Mouse (Mus musculus): Measurements from ENCODE around the gene Mrps27. TPM values are rescaled to one million over a fixed set of nuclear protein-coding genes. Genes with fewer than 3 reads are reported as not detected.

The Mrps27 gene
- polyA plus RNA-seq, 1 experiment from 2014 or later: 64.1 TPM

DNA sequence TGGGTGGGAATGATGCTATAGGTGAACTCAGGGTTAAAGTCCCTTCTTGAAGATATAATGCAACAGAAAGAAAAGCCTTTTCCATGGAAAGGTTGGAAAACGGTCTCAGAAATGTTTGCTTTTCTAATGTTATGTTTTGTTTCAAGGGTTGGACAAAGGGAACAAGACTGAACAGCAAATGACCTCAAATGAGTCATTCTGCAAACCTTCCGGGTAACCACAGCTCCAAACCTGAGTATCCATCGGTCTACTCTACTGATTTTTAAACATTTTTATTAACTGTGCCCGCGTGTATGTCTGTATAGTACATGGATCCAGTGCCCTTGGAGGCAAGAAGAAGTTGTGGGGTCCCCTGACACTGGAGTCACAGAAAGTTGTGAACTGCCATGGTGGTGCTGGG lies 94.8 kb downstream of the Mrps27 start:
- H3K4me1 ChIP-seq (ENCODE audit: control insufficient read depth, insufficient read depth, low read length): peaks cover 24% of the 10 kb centered on the region
- DNase-seq (ENCODE audit: low spot score, missing footprints): no peak
- WGBS: 91% methylated on average over 5 of the region's 5 CpGs
- no peaks in the 10 kb centered on the region for H3K27me3 ChIP-seq (ENCODE audit: control insufficient read depth, insufficient read depth, low read length)
- no peak for ATAC-seq (ENCODE audit: low FRiP score)
- H3K9ac ChIP-seq (ENCODE audit: low read length): no peak overlapping the region
- no peak overlapping the region for H3K27ac ChIP-seq (ENCODE audit: low read depth, low read length)
- H3K4me3 ChIP-seq (ENCODE audit: low read depth, low read length): no peak overlapping the region
- peaks cover 61% of the 10 kb centered on the region for H3K36me3 ChIP-seq (ENCODE audit: control insufficient read depth, insufficient read depth, low read length)
- no peak overlapping the region for H3K4me2 ChIP-seq
- H3K9me3 ChIP-seq (ENCODE audit: control insufficient read depth, low read length): no peaks in the 10 kb centered on the region

DNA sequence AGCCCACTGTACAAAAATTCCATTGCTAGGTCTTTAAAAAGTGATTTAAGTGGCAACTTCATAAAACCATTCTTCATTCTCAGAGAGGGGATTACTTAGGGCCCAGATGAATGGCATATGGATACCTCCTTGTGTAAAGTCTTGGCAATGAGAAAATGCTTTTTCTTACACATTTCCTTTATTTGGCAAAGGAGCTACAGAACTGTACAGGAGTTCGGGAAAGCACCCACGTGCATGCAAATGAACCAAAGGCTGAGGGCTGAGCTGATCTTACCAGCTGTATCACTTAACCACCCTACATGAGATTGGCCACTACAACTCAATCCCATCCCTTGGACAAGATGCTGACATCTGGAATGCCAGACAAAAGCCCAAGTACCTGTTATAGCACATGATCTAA lies 95.6 kb downstream of the Mrps27 start:
- H3K4me3 ChIP-seq (ENCODE audit: low read depth, low read length): no peak overlapping the region
- no peaks in the 10 kb centered on the region for H3K27me3 ChIP-seq (ENCODE audit: control insufficient read depth, insufficient read depth, low read length)
- H3K4me2 ChIP-seq: no peak overlapping the region
- WGBS: 93% methylated on average over 2 of the region's 2 CpGs
- ATAC-seq (ENCODE audit: low FRiP score) (no peak), DNase-seq (ENCODE audit: low spot score, missing footprints) (no peak)
- peaks cover 32% of the 10 kb centered on the region for H3K4me1 ChIP-seq (ENCODE audit: control insufficient read depth, insufficient read depth, low read length)
- H3K9me3 ChIP-seq (ENCODE audit: control insufficient read depth, low read length): no peaks in the 10 kb centered on the region
- H3K27ac ChIP-seq (ENCODE audit: low read depth, low read length): no peak overlapping the region
- H3K36me3 ChIP-seq (ENCODE audit: control insufficient read depth, insufficient read depth, low read length): peaks cover 53% of the 10 kb centered on the region
- H3K9ac ChIP-seq (ENCODE audit: low read length): no peak overlapping the region

- Histone ChIP-seq H3K9ac (ENCODE audit: low read length) (peak overlapping the region; percentile 73), H3K4me1 (ENCODE audit: control insufficient read depth, insufficient read depth, low read length) (peaks cover 47% of the 10 kb centered on the region), H3K9me3 (ENCODE audit: control insufficient read depth, low read length) (no peaks in the 10 kb centered on the region), H3K4me3 (ENCODE audit: low read depth, low read length) (peak overlapping the region; percentile 45), H3K36me3 (ENCODE audit: control insufficient read depth, insufficient read depth, low read length) (peaks cover 40% of the 10 kb centered on the region), H3K27ac (ENCODE audit: low read depth, low read length) (peak overlapping the region; percentile 96), H3K27me3 (ENCODE audit: control insufficient read depth, insufficient read depth, low read length) (no peaks in the 10 kb centered on the region), H3K4me2 (peak overlapping the region; percentile 61)
- WGBS: 47% methylated on average over 18 of the region's 18 CpGs
- ATAC-seq (ENCODE audit: low FRiP score) (no peak), DNase-seq (ENCODE audit: low spot score, missing footprints) (peak; percentile 94)
These were observed 97.3 kb downstream of the Mrps27 start for GRCm38 (mm10) chr13:99441700-99442433.

DNA sequence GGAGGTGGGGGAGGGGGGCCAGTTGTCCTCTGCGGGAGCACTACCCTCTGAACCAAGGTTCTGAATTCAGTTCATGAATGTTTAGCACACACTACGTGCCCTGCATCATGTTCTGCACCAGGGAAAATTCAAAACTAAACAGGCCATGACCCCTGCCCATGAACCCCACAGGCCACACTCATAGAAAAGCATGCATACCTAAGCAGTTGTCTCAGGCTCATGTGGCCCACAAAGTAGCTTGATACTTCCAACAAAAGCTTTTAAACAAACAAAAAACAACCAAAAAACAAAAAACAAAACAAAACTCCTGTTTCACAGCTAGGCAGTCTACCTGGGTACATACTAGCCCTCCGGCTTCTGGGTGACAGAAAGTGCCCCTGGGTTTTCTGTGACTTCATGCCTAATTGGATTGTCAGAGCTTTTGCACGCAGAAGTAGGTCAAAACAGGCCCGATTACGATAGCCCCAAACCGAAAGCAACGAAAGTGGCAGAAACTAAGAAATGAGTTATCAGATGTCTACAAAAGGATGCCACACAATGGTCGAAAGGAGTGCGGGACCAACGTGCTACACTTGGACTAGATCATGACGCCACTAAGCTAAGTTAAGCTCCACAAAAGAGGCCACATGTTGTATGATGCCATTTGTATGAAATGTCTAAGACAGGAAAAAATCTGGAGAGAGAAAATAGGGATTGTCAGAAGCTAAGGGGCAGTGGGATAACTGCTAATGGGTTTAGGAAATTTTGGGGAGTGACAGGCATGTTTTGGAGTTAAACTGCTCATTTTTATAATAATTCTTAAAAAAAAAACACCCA lies 98.1 kb downstream of the Mrps27 start:
- Histone ChIP-seq H3K4me3 (ENCODE audit: low read depth, low read length) (peak overlapping the region; percentile 45), H3K27ac (ENCODE audit: low read depth, low read length) (peak overlapping the region; percentile 96), H3K9me3 (ENCODE audit: control insufficient read depth, low read length) (no peaks in the 10 kb centered on the region), H3K36me3 (ENCODE audit: control insufficient read depth, insufficient read depth, low read length) (peaks cover 32% of the 10 kb centered on the region), H3K4me2 (peak overlapping the region; percentile 61), H3K9ac (ENCODE audit: low read length) (peak overlapping the region; percentile 73), H3K4me1 (ENCODE audit: control insufficient read depth, insufficient read depth, low read length) (peaks cover 55% of the 10 kb centered on the region), H3K27me3 (ENCODE audit: control insufficient read depth, insufficient read depth, low read length) (no peaks in the 10 kb centered on the region)
- no peak for DNase-seq (ENCODE audit: low spot score, missing footprints)
- ATAC-seq (ENCODE audit: low FRiP score): 0 out of 2 replicates have a peak, but pooled peaks have one; percentile 8
- 21% methylated on average over 12 of the region's 12 CpGs for WGBS

- peaks cover 26% of the 10 kb centered on the region for H3K36me3 ChIP-seq (ENCODE audit: control insufficient read depth, insufficient read depth, low read length)
- H3K9me3 ChIP-seq (ENCODE audit: control insufficient read depth, low read length): no peaks in the 10 kb centered on the region
- peak; percentile 92 for DNase-seq (ENCODE audit: low spot score, missing footprints)
- peak overlapping the region; percentile 61 for H3K4me2 ChIP-seq
- peak overlapping the region; percentile 45 for H3K4me3 ChIP-seq (ENCODE audit: low read depth, low read length)
- ATAC-seq (ENCODE audit: low FRiP score): peak; percentile 23
- H3K27ac ChIP-seq (ENCODE audit: low read depth, low read length): peak overlapping the region; percentile 96
- no peaks in the 10 kb centered on the region for H3K27me3 ChIP-seq (ENCODE audit: control insufficient read depth, insufficient read depth, low read length)
- H3K9ac ChIP-seq (ENCODE audit: low read length): peak overlapping the region; percentile 73
- whole genome bisulfite sequencing: 22% methylated on average over 7 of the region's 7 CpGs
- peaks cover 63% of the 10 kb centered on the region for H3K4me1 ChIP-seq (ENCODE audit: control insufficient read depth, insufficient read depth, low read length)
These were observed 99.0 kb downstream of the Mrps27 start for GRCm38 (mm10) chr13:99443484-99444175.

DNA sequence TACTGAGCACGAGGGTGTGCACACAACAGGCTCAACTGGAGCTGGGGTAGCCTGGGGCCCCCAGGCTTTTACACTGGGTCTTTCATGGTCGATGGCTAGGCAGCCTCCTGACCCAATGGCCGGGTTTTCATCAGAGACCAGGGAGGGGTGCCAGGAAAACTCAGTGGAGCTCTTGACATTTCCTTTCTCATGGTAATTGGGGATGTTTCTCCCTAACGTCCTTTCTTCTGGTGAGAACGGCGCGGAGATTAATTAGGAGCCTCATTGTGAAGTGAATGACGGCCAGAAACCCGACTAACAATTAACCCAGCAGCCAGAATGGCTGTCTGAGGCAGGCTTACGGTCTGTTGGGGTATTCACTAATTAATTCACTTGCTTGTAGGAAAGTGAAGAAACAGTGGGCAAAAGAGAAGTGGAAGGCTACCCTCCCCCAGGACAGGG lies 99.9 kb downstream of the Mrps27 start:
- peak overlapping the region; percentile 45 for H3K4me3 ChIP-seq (ENCODE audit: low read depth, low read length)
- peak; percentile 89 for ATAC-seq (ENCODE audit: low FRiP score)
- H3K36me3 ChIP-seq (ENCODE audit: control insufficient read depth, insufficient read depth, low read length): peaks cover 22% of the 10 kb centered on the region
- H3K9ac ChIP-seq (ENCODE audit: low read length): peak overlapping the region; percentile 73
- no peaks in the 10 kb centered on the region for H3K27me3 ChIP-seq (ENCODE audit: control insufficient read depth, insufficient read depth, low read length)
- H3K4me1 ChIP-seq (ENCODE audit: control insufficient read depth, insufficient read depth, low read length): peaks cover 68% of the 10 kb centered on the region
- DNase-seq (ENCODE audit: low spot score, missing footprints): peak; percentile 96
- H3K27ac ChIP-seq (ENCODE audit: low read depth, low read length): peak overlapping the region; percentile 96
- WGBS: 9% methylated on average over 10 of the region's 10 CpGs
- peak overlapping the region; percentile 61 for H3K4me2 ChIP-seq
- no peaks in the 10 kb centered on the region for H3K9me3 ChIP-seq (ENCODE audit: control insufficient read depth, low read length)

GRCm38 (mm10) chr13:99444880-99445279 lies 100.3 kb downstream of the Mrps27 start:
- H3K9ac ChIP-seq (ENCODE audit: low read length): peak overlapping the region; percentile 35; the same call in 1 of the 2 replicates
- peaks cover 17% of the 10 kb centered on the region for H3K36me3 ChIP-seq (ENCODE audit: control insufficient read depth, insufficient read depth, low read length)
- H3K4me2 ChIP-seq: peak overlapping the region; percentile 61
- DNase-seq (ENCODE audit: low spot score, missing footprints): no peak
- 0% methylated on average over 6 of the region's 6 CpGs for WGBS
- peak overlapping the region; percentile 45; the same call in 1 of the 2 replicates for H3K4me3 ChIP-seq (ENCODE audit: low read depth, low read length)
- peak overlapping the region; percentile 96 for H3K27ac ChIP-seq (ENCODE audit: low read depth, low read length)
- peak; percentile 67 for ATAC-seq (ENCODE audit: low FRiP score)
- no peaks in the 10 kb centered on the region for H3K9me3 ChIP-seq (ENCODE audit: control insufficient read depth, low read length)
- H3K4me1 ChIP-seq (ENCODE audit: control insufficient read depth, insufficient read depth, low read length): peaks cover 71% of the 10 kb centered on the region
- H3K27me3 ChIP-seq (ENCODE audit: control insufficient read depth, insufficient read depth, low read length): no peaks in the 10 kb centered on the region

GRCm38 (mm10) chr13:99447002-99447401 lies 102.4 kb downstream of the Mrps27 start:
- 63% methylated on average over 7 of the region's 7 CpGs for WGBS
- peaks cover 2% of the 10 kb centered on the region; the same call in 1 of the 2 replicates for H3K36me3 ChIP-seq (ENCODE audit: control insufficient read depth, insufficient read depth, low read length)
- H3K9ac ChIP-seq (ENCODE audit: low read length): peak overlapping the region; percentile 59
- ATAC-seq (ENCODE audit: low FRiP score) (no peak), DNase-seq (ENCODE audit: low spot score, missing footprints) (no peak)
- peak overlapping the region; percentile 25 for H3K4me3 ChIP-seq (ENCODE audit: low read depth, low read length)
- no peaks in the 10 kb centered on the region for H3K9me3 ChIP-seq (ENCODE audit: control insufficient read depth, low read length)
- peaks cover 62% of the 10 kb centered on the region for H3K4me1 ChIP-seq (ENCODE audit: control insufficient read depth, insufficient read depth, low read length)
- peak overlapping the region; percentile 94 for H3K27ac ChIP-seq (ENCODE audit: low read depth, low read length)
- H3K27me3 ChIP-seq (ENCODE audit: control insufficient read depth, insufficient read depth, low read length): no peaks in the 10 kb centered on the region
- H3K4me2 ChIP-seq: peak overlapping the region; percentile 61
